Mouse (Mus musculus) hindbrain, embryonic 15.5 days (tissue): ENCODE measurements around the gene Nav2. TPM values are rescaled to one million over a fixed set of nuclear protein-coding genes. Genes with fewer than 3 reads are reported as not detected.
A peak's percentile ranks its signal among the peaks of the same experiment; 100 is the strongest.

Source experiments
- ATAC-seq: fragments of 200-750 bp; cut with Nextera tagmentation; 2 replicates; pipeline ENCODE4 v1.8.0; 2017; ENCODE audit warnings: low read depth, moderate number of reproducible peaks, moderate TSS enrichment; ENCODE audit not compliant: low FRiP score
- H3K27ac ChIP-seq: fragments of 300-500 bp; sonication (generic); replicated peaks from 2 replicates; pipeline ENCODE4 v1.5.1; 2015; ENCODE audit warnings: mild to moderate bottlenecking, inconsistent platforms
- H3K27me3 ChIP-seq: fragments of 300-500 bp; sonication (generic); 2 replicates; pipeline ENCODE4 v1.6.1; 2015; ENCODE audit warnings: control low read depth, inconsistent platforms
- H3K36me3 ChIP-seq: fragments of 300-500 bp; sonication (generic); 2 replicates; pipeline ENCODE4 v1.6.1; 2015; ENCODE audit warnings: control low read depth, inconsistent platforms
- H3K4me1 ChIP-seq: fragments of 300-500 bp; sonication (generic); replicated peaks from 2 replicates; pipeline ENCODE4 v1.6.1; 2015; ENCODE audit warnings: control low read depth, inconsistent platforms
- H3K4me2 ChIP-seq: fragments of 300-500 bp; sonication (generic); 2 replicates; pipeline ENCODE4 v1.6.1; 2015; ENCODE audit warnings: moderate library complexity, mild to moderate bottlenecking, inconsistent platforms
- H3K4me3 ChIP-seq: fragments of 300-500 bp; sonication (generic); 2 replicates; pipeline ENCODE4 v1.5.1; 2015; ENCODE audit warnings: mild to moderate bottlenecking, inconsistent platforms
- H3K9ac ChIP-seq: fragments of 300-500 bp; sonication (generic); 2 replicates; pipeline ENCODE4 v1.6.1; 2015; ENCODE audit warnings: inconsistent platforms
- H3K9me3 ChIP-seq: fragments of 300-500 bp; sonication (generic); 2 replicates; pipeline ENCODE4 v1.6.1; 2016; ENCODE audit warnings: control low read depth, inconsistent platforms
- WGBS: fragments of 180-500 bp; shearing (Covaris S2); methylation state at CpG from one replicate; pipeline ENCODE4 v1.1.7; 2015; 5-methylcytosine and 5-hydroxymethylcytosine counted together
- polyA plus RNA-seq: library from polyadenylated mRNA; unstranded; fragments of >200 nt; fragmentation: Nextera tagmentation; extraction: Ambion mirVana; gene quantifications from 2 replicates; pipeline ENCODE4 v1.2.1, GENCODE M21; 2015

Nav2 gene
- polyA plus RNA-seq, 1 experiment from 2014 or later = 24.7 TPM

DNA sequence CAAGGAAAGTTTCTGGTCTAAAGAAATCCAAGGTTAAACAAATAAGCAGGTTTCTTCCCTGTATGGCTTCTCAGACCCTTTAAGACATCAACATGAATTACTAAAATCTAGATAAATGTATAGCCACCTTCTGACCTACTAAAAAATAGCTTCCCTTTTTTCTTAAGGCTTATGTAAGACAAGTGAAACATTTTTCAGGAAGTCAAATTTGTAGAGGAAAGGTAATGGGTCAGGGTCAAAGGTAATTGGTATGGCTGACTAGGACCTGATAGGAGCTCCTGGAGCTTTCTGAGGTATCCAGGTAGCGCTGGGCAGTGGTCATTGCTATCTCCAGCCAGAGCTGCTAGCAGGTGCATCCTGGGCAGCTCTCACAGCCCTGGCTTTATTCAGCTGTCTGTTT lies 162.1 kb downstream of the Nav2 start:
- Histone ChIP-seq H3K4me2 (no peak overlapping the region), H3K4me1 (peaks cover 56% of the 10 kb centered on the region), H3K9me3 (no peaks in the 10 kb centered on the region), H3K9ac (no peak overlapping the region), H3K4me3 (no peak overlapping the region), H3K36me3 (no peaks in the 10 kb centered on the region), H3K27me3 (no peaks in the 10 kb centered on the region), H3K27ac (0 out of 2 replicates have a peak overlapping the region, but pooled peaks have one; percentile 6)
- no peak for ATAC-seq
- WGBS = 69% methylated on average over 1 of the region's 1 CpGs

DNA sequence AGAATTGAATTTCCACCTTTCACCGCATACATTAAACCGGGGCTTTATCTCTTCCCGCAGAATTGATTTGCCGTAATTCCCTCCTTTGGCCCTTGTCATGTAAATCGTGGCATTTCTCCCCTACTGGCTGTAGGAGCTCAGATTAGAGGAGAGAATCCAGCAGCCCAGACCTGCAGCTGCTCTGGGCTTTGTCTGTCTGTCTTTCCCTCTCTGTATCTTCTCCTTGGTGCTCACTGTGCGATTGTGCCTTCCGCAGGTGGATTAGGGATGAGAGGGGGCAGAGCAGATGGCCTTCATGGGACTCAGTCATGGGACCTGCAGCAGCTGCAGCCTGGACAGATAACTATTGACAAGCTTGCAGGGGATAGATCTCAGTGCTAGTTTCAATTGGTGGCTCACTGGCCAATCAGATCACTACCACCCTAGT lies 162.6 kb downstream of the Nav2 start:
- H3K27me3 ChIP-seq = no peaks in the 10 kb centered on the region
- H3K9me3 ChIP-seq = no peaks in the 10 kb centered on the region
- no peak overlapping the region for H3K4me3 ChIP-seq
- H3K27ac ChIP-seq = peak overlapping the region; percentile 6; the same call in 1 of the 2 replicates
- H3K4me2 ChIP-seq = no peak overlapping the region
- no peak for ATAC-seq
- 18% methylated on average over 7 of the region's 7 CpGs for WGBS
- H3K4me1 ChIP-seq = peaks cover 56% of the 10 kb centered on the region
- no peaks in the 10 kb centered on the region for H3K36me3 ChIP-seq
- no peak overlapping the region for H3K9ac ChIP-seq

DNA sequence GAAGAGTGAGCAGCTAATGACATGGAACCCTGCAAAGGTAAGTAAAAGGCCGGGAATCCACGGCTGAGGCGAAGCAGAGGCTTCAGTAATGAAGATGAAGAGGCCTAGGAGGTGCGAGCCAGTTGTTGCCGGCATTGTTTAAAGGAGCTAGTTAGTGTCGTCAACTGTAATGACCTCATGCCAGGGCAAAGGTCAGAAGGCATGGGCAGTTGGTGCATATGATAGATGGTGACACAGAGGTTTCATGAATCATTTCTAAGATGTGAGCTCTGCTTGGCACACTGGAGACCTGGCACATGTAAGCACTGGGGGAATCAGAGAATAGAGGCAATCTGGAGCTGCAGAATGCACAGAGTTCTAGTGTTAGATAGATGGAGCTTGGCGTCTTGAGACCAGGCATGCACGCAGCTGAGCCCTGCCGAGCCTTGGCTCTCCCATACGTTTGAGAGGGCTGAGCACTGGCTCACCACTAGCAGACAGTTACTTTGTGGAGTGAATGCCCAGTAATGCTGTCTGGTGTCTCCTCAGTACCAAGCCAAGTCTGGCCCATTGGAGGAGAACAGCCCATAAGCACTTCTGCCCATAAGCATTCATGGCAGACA lies 166.9 kb downstream of the Nav2 start:
- H3K27ac ChIP-seq = peak overlapping the region; percentile 43
- no peak overlapping the region for H3K4me2 ChIP-seq
- peaks cover 51% of the 10 kb centered on the region for H3K4me1 ChIP-seq
- WGBS = 27% methylated on average over 10 of the region's 10 CpGs
- H3K27me3 ChIP-seq = no peaks in the 10 kb centered on the region
- no peaks in the 10 kb centered on the region for H3K9me3 ChIP-seq
- no peak overlapping the region for H3K4me3 ChIP-seq
- H3K36me3 ChIP-seq = no peaks in the 10 kb centered on the region
- H3K9ac ChIP-seq = no peak overlapping the region
- ATAC-seq = peak; percentile 39; the same call in 1 of the 2 replicates

DNA sequence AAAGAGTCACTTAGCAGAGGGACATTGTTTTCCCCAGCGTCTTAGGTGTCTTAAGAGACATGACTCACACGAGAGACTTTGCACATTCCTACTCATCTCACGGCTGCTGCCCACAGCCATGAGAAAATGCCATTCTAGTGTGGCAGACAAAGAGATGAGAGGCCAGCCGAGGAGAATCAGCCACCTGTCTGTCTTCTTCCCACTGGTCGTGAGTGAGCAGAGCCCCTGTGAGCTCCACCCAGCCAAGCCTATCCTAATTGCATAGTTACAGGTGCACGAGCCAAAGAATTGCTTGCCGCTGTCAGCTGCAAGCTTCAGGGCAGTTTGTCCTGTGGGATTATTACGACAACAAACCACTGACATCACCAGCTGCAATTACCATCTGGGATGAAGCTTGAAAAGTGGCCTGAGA lies 167.8 kb downstream of the Nav2 start:
- 21% methylated on average over 8 of the region's 8 CpGs for WGBS
- Histone ChIP-seq H3K9ac (no peak overlapping the region), H3K4me1 (peaks cover 44% of the 10 kb centered on the region), H3K27ac (peak overlapping the region; percentile 43; the same call in 1 of the 2 replicates), H3K4me3 (no peak overlapping the region), H3K4me2 (peak overlapping the region; percentile 21; the same call in 1 of the 2 replicates), H3K36me3 (no peaks in the 10 kb centered on the region), H3K9me3 (no peaks in the 10 kb centered on the region), H3K27me3 (no peaks in the 10 kb centered on the region)
- ATAC-seq = no peak

DNA sequence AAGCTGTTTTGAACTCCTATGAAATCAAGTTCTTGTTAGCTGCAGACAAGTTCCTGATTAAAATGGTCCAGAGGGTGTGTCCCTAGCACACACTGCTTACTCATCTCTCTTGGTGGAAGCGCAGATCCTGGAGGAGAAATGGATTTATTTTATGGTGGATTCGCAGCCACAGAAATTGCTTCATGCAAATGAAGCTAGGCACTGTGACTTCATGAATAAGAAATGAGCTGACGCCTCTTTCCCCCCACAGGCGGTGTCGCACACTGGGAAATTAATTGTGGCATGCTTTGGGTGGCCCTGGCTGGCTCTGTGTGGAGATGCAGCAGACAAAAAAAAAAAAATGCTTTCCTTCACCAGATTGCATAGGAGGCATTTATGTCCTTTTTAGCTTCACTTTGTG lies 170.4 kb downstream of the Nav2 start:
- Histone ChIP-seq H3K4me2 (no peak overlapping the region), H3K9ac (no peak overlapping the region), H3K4me3 (no peak overlapping the region), H3K36me3 (no peaks in the 10 kb centered on the region), H3K27me3 (no peaks in the 10 kb centered on the region), H3K27ac (peak overlapping the region; percentile 34; the same call in 1 of the 2 replicates), H3K9me3 (no peaks in the 10 kb centered on the region), H3K4me1 (peaks cover 63% of the 10 kb centered on the region)
- ATAC-seq = no peak
- WGBS = 20% methylated on average over 5 of the region's 5 CpGs

DNA sequence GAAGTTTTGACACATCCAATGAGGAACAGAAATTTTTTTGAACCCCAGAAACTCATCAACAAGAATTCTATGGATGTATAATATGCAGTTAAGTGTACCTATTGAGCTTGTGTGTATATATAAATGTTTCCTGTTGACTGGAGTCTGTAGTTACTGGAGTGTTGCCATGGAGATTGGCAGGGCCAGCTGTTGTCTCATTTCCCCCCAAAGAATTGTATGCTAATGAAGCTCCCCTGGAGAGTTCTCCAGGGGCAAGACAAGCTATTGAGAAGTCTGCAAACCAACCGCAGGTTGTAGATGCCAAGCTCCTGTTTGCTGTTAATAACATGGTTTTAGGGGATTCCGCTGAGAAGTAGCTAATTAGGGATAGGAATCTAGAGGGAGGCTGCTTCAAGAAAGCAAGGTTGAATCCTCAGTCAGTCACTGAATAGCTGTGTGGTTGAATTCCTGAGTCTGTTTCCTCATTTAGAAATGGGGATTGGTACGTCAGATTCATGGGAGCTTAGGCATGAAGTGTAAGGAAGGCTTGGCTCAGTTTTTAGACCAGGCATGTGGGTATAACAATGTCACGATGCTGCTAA lies 174.2 kb downstream of the Nav2 start:
- no peak for ATAC-seq
- WGBS = 32% methylated on average over 4 of the region's 4 CpGs
- H3K9ac ChIP-seq = no peak overlapping the region
- no peaks in the 10 kb centered on the region for H3K27me3 ChIP-seq
- H3K4me1 ChIP-seq = peaks cover 73% of the 10 kb centered on the region
- H3K36me3 ChIP-seq = no peaks in the 10 kb centered on the region
- H3K4me2 ChIP-seq = no peak overlapping the region
- no peak overlapping the region for H3K4me3 ChIP-seq
- no peaks in the 10 kb centered on the region for H3K9me3 ChIP-seq
- H3K27ac ChIP-seq = peak overlapping the region; percentile 56

DNA sequence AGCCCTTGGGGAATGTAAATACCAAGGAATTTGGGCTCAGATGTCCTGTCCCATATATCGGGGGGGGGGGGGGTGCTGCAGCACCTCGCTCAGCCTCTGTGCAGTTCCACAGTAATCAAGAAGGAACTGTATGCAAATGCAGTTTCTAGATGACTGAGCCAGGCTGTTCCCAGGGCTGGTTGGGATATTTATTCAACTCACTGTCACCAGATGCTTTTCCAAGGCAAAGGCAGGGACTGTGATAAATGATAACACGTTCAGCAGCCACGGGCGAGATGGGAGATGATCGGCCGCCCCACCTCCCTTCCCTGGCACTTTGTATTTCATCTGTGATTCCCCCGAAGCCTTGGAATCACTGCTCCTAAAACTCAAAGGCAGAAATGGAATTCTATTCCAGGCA lies 176.3 kb downstream of the Nav2 start:
- Histone ChIP-seq H3K9me3 (no peaks in the 10 kb centered on the region), H3K9ac (no peak overlapping the region), H3K27ac (peak overlapping the region; percentile 80), H3K4me2 (peak overlapping the region; percentile 37), H3K4me1 (peaks cover 73% of the 10 kb centered on the region), H3K27me3 (no peaks in the 10 kb centered on the region), H3K36me3 (no peaks in the 10 kb centered on the region), H3K4me3 (no peak overlapping the region)
- no peak for ATAC-seq
- 8% methylated on average over 8 of the region's 8 CpGs for WGBS

DNA sequence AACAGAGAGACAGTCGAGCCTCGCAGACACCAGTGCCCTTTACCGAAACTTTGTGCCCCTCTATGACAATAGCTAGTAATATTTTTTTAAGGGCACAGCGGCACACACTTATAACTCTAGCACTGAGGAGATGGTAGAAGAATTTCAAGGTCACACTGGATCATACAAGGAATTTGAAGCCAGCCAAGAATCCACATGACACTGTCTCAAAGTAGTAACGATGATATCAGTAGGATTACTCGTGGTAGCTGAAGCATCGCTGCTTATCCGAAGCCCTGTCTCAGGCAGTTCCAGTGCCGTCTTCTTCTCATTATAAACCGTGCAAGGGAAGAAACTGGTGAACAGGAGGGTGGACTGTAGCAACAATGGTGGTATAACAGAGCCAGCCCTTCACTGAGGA lies 177.2 kb downstream of the Nav2 start:
- H3K27me3 ChIP-seq = no peaks in the 10 kb centered on the region
- peaks cover 82% of the 10 kb centered on the region for H3K4me1 ChIP-seq
- peak overlapping the region; percentile 80 for H3K27ac ChIP-seq
- no peak overlapping the region for H3K4me3 ChIP-seq
- no peak overlapping the region for H3K9ac ChIP-seq
- H3K9me3 ChIP-seq = no peaks in the 10 kb centered on the region
- WGBS = 66% methylated on average over 10 of the region's 10 CpGs
- no peaks in the 10 kb centered on the region for H3K36me3 ChIP-seq
- 0 out of 2 replicates have a peak overlapping the region, but pooled peaks have one; percentile 37 for H3K4me2 ChIP-seq
- no peak for ATAC-seq

DNA sequence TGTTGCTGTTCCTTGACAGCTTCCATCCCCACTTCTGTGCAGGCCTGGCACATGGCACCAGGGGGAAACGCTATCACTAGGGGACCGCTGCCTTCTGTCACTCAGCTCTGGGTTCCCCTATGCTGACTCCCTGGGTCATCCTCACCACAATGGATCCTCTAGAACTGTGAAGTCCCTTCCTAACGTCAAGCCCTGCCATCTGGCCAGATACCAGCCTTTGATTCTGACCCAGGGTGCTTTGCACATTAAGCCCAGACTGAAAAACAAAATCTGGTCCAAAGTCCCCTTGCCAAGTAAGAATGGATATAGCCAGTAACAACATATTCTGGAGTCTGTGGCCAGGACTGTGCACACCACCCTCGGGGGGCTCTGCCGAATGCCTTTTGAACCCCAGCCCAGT lies 178.6 kb downstream of the Nav2 start:
- 0 out of 2 replicates have a peak, but pooled peaks have one; percentile 28 for ATAC-seq
- Histone ChIP-seq H3K9me3 (no peaks in the 10 kb centered on the region), H3K27ac (no peak overlapping the region), H3K36me3 (no peaks in the 10 kb centered on the region), H3K4me3 (no peak overlapping the region), H3K27me3 (no peaks in the 10 kb centered on the region), H3K9ac (no peak overlapping the region), H3K4me2 (no peak overlapping the region), H3K4me1 (peaks cover 92% of the 10 kb centered on the region)
- whole genome bisulfite sequencing = 56% methylated on average over 5 of the region's 5 CpGs

DNA sequence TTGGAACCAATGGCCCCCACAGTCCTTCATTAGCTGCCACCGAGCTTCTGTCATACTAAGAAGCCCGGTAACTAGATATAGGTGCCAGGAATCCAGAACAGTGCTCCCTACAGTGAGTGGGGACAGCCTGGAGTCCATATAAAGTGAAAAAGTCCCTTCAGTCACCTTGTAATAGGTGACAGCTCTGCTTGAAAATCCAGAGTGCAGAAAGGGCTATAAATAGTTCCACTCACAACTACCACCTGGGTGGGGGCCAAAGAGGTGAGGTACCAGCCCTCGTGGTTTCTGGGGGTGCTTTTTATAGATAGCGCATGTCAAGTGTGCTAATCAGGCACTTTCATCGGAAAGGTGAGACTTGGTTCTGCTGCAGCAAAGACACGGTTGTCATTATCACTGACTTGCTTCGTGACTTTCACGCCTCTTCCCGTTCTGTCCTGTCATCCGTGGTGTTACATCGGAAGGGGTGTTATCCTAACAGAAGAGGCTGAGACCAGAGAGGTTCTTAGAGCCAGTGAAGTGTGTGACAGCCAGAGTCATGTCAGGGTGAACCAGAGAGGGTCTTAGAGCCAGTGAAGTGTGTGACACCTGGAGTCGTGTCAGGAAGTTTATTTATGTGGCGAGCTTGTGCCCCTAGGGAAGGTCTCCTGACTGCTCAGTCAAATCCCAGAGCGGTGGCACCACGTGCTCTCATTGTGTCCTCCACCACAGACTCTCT lies 179.8 kb downstream of the Nav2 start:
- Histone ChIP-seq H3K36me3 (no peaks in the 10 kb centered on the region), H3K9ac (no peak overlapping the region), H3K4me1 (peaks cover 90% of the 10 kb centered on the region), H3K4me2 (no peak overlapping the region), H3K4me3 (no peak overlapping the region), H3K27ac (no peak overlapping the region), H3K27me3 (no peaks in the 10 kb centered on the region), H3K9me3 (no peaks in the 10 kb centered on the region)
- WGBS = 62% methylated on average over 15 of the region's 15 CpGs
- ATAC-seq = no peak

DNA sequence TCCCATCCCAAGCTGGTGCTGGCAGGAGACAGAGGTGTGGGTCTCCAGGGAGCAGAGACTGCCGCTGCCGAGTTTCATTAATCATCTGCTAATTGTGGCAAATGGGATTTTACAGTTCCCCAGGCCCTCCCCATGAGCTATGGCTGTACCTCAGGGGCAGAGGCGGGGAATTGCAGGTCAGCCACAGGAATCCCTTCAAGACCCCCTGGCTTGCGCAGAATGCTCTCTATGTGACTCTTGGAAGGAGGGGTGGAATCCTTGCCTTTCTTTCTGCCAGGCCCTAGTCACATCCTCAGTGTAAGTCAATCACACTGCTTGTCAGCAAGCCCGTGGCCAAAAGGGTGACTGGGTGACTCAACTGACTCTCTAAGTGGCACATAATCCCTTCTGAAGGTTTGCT lies 182.9 kb downstream of the Nav2 start:
- Histone ChIP-seq H3K4me2 (no peak overlapping the region), H3K9me3 (no peaks in the 10 kb centered on the region), H3K27me3 (no peaks in the 10 kb centered on the region), H3K4me3 (no peak overlapping the region), H3K9ac (no peak overlapping the region), H3K36me3 (no peaks in the 10 kb centered on the region), H3K4me1 (peaks cover 68% of the 10 kb centered on the region), H3K27ac (0 out of 2 replicates have a peak overlapping the region, but pooled peaks have one; percentile 27)
- 31% methylated on average over 5 of the region's 5 CpGs for WGBS
- no peak for ATAC-seq

DNA sequence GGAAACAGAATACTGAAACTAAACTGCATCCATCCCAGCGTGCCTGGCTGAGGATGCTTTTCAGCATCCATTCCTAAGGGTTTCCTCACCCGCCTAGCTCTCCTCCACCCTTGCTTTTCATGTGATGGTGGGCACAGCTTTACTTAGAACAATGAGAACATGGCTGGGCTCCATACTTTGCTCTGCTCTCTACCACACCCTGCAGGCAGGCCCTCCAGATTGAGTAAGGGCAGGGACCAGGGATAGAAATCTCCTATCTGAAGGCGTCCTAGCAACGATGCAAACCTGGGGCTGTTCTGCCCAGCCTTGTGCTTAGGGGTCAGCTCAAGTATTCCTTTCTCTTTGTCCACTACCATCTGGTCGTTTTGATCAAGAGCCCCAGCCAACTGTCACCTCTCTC lies 183.4 kb downstream of the Nav2 start:
- Histone ChIP-seq H3K4me1 (peaks cover 62% of the 10 kb centered on the region), H3K36me3 (no peaks in the 10 kb centered on the region), H3K27me3 (no peaks in the 10 kb centered on the region), H3K4me2 (no peak overlapping the region), H3K9ac (no peak overlapping the region), H3K27ac (no peak overlapping the region), H3K4me3 (no peak overlapping the region), H3K9me3 (no peaks in the 10 kb centered on the region)
- 59% methylated on average over 5 of the region's 5 CpGs for WGBS
- ATAC-seq = no peak
